Mouse (Mus musculus) embryonic fibroblast, embryonic 13.5 days (primary cell): ENCODE data around the gene Plin3. TPM values are rescaled to one million over a fixed set of nuclear protein-coding genes. Genes with fewer than 3 reads are reported as not detected.
A peak's percentile ranks its signal among the peaks of the same experiment; 100 is the strongest.

Experiments used
- H3K27ac ChIP-seq: 2 replicates; pipeline ENCODE4 v1.5.1; 2012; ENCODE audit warnings: low read length, control low read depth, inconsistent platforms; ENCODE audit not compliant: insufficient read depth
- H3K4me1 ChIP-seq: 2 replicates; pipeline ENCODE4 v1.6.1; 2011; ENCODE audit warnings: low read length; ENCODE audit not compliant: control insufficient read depth, insufficient read depth
- H3K4me3 ChIP-seq: 2 replicates; pipeline ENCODE4 v1.5.1; 2011; ENCODE audit warnings: mild to moderate bottlenecking, control low read depth, low read length; ENCODE audit not compliant: insufficient read depth
- CTCF ChIP-seq: IDR thresholded peaks from 2 replicates; pipeline ENCODE4 v1.5.1; 2011; ENCODE audit warnings: mild to moderate bottlenecking, control low read depth, low read length, moderate library complexity, borderline replicate concordance; ENCODE audit not compliant: insufficient read depth
- POLR2A ChIP-seq: IDR thresholded peaks from 2 replicates; pipeline ENCODE4 v1.6.1; 2011; ENCODE audit warnings: low read depth, mild to moderate bottlenecking, control low read depth, low read length, moderate library complexity
- polyA plus RNA-seq: library from polyadenylated mRNA; stranded (reverse); fragments of >200 nt; gene quantifications from 2 replicates; pipeline ENCODE4 v1.2.4, GENCODE M21; 2011; ENCODE audit warnings: low read depth; ENCODE audit not compliant: missing spikeins, insufficient read length

The Plin3 gene
- polyA plus RNA-seq, 1 experiment: 37.4 TPM

DNA sequence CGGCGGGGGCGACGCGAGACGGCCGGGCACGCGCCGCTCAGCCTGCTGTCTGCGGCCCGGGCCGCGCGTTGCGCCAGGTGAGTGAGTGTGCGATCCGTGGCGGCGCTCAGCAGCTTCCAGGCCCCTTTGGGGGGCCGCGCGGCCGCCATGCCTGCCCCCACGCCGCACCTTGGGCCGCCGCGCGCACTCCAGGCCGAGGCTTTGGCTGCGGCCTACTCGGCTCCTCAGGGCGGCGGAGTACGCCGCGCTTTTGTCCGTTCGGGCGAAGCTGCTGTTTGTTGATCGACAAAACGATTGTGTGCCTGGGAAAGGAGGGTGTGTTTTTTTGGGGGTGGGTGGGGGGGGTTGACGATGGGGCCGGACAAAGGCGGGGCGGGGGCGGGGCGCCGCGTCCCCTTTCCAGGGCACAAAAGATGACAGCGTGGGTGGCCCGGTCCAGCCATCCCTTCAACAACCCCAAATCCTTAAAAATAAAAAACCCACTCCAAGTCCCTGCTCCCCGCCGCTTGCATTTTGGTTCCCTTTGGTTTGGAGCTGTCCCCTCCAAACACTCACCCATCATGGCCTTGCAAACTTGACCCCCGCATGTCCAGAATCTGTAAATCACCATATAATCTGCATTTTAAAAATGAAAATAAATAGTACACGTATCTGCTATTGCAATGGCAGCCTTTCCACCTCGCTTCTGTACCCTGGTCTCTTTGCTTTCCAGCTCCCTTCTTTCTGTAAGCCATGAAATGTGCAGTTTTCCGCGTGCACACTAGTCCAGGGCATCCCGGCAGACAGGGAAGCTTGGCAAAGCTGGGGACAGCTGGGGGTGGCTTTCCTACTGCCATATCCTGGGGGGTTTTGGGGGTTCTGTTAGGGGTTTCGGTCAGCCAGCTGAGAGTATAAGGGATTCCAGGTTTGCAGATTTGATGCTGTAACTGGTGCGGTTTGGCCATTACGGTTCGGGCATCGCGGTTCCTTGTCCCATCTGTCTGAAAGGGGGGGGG is 33.8 kb upstream of the Plin3 start:
- peak overlapping the region; percentile 30; the same call in 1 of the 2 replicates for H3K27ac ChIP-seq
- TF ChIP-seq POLR2A (no peak), CTCF (no peak)
- peak overlapping the region; percentile 75 for H3K4me3 ChIP-seq
- H3K4me1 ChIP-seq: peaks cover 4% of the 10 kb centered on the region; the same call in 1 of the 2 replicates

DNA sequence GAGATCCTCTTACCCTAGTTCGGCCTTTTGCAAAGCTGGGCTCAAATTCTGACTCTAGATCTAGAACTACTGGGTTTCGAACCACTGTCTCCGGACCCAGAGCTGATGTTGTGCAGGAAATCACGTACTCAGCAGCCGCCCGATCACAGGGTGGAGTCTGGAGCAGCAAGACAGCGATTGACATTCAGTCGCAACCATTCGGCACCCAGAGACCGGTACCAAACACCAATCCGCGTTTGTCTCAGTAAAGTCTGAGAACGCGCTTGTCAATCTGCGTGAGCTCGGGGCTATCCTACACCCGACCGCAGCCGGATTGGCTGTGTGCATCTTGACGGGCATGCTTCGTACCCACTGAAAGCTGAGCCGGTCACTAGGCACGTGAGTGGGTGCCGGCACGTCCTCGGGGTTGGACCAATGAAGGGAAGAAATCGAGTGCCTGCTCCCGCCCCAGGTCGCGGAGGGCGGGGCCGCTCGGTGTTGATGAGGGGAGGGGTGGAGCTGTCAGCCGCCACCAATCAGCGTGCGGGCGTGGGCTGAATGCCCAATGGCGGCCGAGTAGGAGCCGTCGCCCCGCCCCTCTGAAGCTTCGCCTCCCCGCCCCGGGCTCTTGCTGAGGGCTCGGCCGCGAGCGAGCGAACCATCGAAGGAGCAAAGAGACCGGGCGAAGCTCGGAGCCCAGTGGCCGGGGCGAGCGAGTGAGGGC is 32.9 kb upstream of the Plin3 start, which contains the start of gene Kdm4b:
Gene Kdm4b, plus strand, starts transcription at position 613 of the 703 bp plus-strand sequence.
- peaks cover 4% of the 10 kb centered on the region; the same call in 1 of the 2 replicates for H3K4me1 ChIP-seq
- TF ChIP-seq POLR2A: peak; percentile 71
- TF ChIP-seq CTCF: no peak
- H3K27ac ChIP-seq: peak within 1 kb of the TSS; percentile 56
- peak within 1 kb of the TSS; percentile 75 for H3K4me3 ChIP-seq

DNA sequence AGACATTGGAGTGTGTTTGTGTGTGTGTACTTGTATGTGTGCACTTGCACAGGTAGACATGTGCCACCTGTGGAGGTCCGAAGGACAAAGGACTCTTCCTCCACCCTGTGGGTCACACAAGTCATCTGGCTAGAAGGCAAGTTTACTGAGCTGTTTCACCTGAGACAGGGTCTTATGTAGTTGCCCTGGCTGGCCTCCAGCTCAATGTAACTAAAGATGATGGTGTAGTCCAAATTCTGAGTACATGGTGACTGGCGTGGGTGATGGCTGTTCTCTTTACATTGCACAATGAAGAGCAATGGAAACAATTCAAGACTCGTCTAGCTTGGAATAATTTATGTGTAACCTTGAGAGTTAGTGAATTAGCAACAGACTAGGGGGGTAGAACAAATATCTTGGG is 31.7 kb upstream of the Plin3 start:
- Histone ChIP-seq H3K4me3 (no peak overlapping the region), H3K27ac (no peak overlapping the region), H3K4me1 (peaks cover 4% of the 10 kb centered on the region; the same call in 1 of the 2 replicates)
- TF ChIP-seq CTCF (no peak), POLR2A (no peak)

DNA sequence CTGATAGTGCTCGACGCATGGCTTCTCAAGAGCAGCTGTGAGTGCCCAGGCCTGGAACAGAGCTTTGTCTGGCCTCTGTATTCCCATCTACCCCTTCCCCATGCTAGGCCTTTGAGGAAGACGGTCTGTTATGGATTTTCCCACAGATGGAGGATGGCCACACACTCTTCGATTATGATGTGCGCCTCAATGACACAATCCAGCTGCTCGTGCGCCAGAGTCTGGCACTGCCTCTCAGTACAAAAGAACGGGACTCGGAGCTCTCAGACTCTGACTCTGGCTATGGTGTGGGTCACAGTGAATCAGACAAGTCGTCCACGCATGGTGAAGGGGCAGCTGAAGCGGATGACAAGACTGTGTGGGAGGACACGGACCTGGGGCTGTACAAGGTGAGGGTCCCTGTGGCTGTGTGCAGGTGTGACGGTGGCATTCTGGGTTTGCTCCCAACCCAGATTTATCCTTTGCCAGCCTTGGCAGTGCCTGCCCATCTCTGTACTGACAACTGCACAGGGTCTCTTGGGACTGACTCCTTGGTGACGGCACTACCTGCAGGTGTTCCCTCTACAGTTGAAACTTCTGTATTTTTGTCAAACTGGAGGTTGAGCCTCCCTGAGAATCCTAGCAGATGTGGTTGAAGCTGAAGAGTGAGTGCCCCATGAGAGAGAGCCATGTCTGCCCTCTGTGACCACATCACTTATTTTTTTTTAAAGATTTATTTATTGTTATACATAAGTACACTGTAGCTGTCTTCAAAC is 16.7 kb upstream of the Plin3 start:
- Histone ChIP-seq H3K27ac (no peak overlapping the region), H3K4me1 (no peaks in the 10 kb centered on the region), H3K4me3 (no peak overlapping the region)
- TF ChIP-seq POLR2A (no peak), CTCF (no peak)

DNA sequence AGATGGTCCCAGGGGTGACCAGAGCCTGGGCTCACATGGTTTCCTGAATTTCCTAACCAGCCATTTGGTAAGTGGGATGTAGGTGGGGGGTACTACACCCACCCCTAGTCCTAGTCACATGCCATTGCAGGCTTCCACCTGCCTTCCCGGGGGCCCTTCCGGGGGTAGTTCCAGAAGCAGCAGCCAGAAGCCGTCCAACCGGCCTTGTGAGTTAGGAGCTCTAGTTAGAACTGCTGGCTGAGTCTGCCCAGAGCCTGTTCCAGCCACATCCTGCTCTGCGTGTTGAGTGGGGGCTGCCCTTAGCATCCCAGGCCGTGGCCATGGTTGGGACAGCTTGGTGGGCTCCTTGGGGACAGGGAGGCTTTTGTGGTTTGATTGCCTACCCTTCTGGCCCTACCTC is 15.4 kb upstream of the Plin3 start:
- Histone ChIP-seq H3K4me3 (no peak overlapping the region), H3K4me1 (no peaks in the 10 kb centered on the region), H3K27ac (no peak overlapping the region)
- TF ChIP-seq CTCF: no peak
- no peak for TF ChIP-seq POLR2A

DNA sequence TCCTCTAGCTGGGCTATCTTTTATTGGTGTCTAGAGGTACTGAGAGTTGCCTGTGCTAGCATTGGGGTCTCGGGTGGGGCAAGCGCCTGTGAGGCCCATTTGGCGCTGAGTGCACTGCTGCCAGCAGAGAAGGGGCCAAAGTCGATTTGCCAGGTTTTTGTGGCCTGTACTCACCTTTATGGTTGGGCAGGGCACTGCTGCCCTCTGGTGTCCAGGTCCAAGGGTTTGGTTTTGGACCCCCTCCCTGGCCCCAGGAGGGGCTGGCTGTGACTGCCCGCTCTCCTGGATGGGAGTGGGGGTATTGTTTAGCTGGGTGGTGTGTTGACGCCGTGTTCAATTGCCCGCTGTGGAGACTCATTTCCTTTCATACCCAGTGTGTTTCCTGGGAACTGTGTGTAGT is 13.2 kb upstream of the Plin3 start:
- Histone ChIP-seq H3K27ac (no peak overlapping the region), H3K4me1 (no peaks in the 10 kb centered on the region), H3K4me3 (peak overlapping the region; percentile 75; the same call in 1 of the 2 replicates)
- TF ChIP-seq POLR2A (no peak), CTCF (peak; percentile 23; the same call in 1 of the 2 replicates)

DNA sequence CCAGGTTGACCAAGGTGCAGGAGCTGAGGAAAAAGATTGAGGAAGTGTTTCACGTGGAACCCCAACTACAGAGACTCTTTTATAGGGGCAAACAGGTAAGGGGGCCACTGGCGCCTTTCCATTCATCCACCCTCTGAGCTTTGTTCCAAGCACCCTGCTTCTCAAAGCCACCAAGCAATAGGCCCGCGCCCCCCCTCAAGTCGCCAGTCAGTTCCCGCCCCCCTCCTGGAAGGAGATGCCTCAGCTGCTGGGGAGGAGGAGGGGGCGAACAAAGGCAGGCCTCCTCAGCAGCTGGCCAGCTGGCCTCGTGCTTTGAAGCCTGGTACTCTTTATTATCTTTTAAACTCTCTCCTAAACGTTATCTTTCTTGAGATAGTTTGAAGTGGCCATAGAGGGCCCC is 12.5 kb upstream of the Plin3 start:
- peak overlapping the region; percentile 75 for H3K4me3 ChIP-seq
- H3K4me1 ChIP-seq: no peaks in the 10 kb centered on the region
- no peak overlapping the region for H3K27ac ChIP-seq
- TF ChIP-seq CTCF (no peak), POLR2A (no peak)

DNA sequence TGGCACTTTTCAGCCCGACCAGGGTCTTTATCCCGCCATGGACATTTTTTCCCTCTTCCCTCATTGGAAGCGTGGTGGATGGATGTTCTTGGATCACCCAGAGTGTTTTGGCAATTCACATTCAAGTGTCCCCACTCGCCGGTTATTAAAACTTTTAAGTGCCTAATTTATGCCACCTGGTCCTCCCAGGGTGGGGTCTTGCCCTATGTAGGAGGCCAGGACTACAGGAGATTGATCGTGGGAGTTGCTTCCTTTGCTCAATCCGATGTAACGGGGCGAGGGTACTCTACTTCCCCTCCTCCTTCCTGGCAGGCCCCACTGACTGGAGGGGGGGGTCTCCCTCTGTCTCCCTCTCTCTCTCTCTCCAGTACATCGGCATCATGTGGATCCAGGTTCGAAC is 12.0 kb upstream of the Plin3 start:
- no peak overlapping the region for H3K27ac ChIP-seq

More for the DNA sequence above, 12.0 kb upstream of the Plin3 start:
- no peaks in the 10 kb centered on the region for H3K4me1 ChIP-seq
- H3K4me3 ChIP-seq: peak overlapping the region; percentile 75
- TF ChIP-seq CTCF (no peak), POLR2A (no peak)
